Mouse (Mus musculus) kidney, embryonic 15.5 days (tissue): ENCODE measurements around the gene Galnt2. TPM values are rescaled to one million over a fixed set of nuclear protein-coding genes. Genes with fewer than 3 reads are reported as not detected.

ENCODE experiments used
- ATAC-seq: fragments of 200-750 bp; cut with Nextera tagmentation; replicated peaks from 2 replicates; pipeline ENCODE4 v1.8.0; 2017; ENCODE audit warnings: moderate TSS enrichment; ENCODE audit not compliant: low FRiP score
- H3K27ac ChIP-seq: fragments of 300-500 bp; sonication (generic); 2 replicates; pipeline ENCODE4 v1.5.1; 2015; ENCODE audit warnings: mild to moderate bottlenecking, inconsistent platforms
- H3K27me3 ChIP-seq: fragments of 300-500 bp; sonication (generic); 2 replicates; pipeline ENCODE4 v1.6.1; 2015; ENCODE audit warnings: inconsistent platforms
- H3K36me3 ChIP-seq: fragments of 300-500 bp; sonication (generic); 2 replicates; pipeline ENCODE4 v1.6.1; 2015; ENCODE audit warnings: inconsistent platforms
- H3K4me1 ChIP-seq: fragments of 300-500 bp; sonication (generic); 2 replicates; pipeline ENCODE4 v1.6.1; 2015; ENCODE audit warnings: inconsistent platforms
- H3K4me2 ChIP-seq: fragments of 300-500 bp; sonication (generic); 2 replicates; pipeline ENCODE4 v1.6.1; 2015; ENCODE audit warnings: moderate library complexity, mild to moderate bottlenecking, inconsistent platforms
- H3K4me3 ChIP-seq: fragments of 300-500 bp; sonication (generic); replicated peaks from 2 replicates; pipeline ENCODE4 v1.5.1; 2015; ENCODE audit warnings: mild to moderate bottlenecking, inconsistent platforms
- H3K9ac ChIP-seq: fragments of 300-500 bp; sonication (generic); 2 replicates; pipeline ENCODE4 v1.6.1; 2015; ENCODE audit warnings: mild to moderate bottlenecking, inconsistent platforms
- H3K9me3 ChIP-seq: fragments of 300-500 bp; sonication (generic); replicated peaks from 2 replicates; pipeline ENCODE4 v1.6.1; 2016; ENCODE audit warnings: inconsistent platforms
- WGBS: fragments of 180-500 bp; shearing (Covaris S2); methylation state at CpG from one replicate; pipeline ENCODE4 v1.1.7; 2015; ENCODE audit warnings: mixed read lengths; 5-methylcytosine and 5-hydroxymethylcytosine counted together
- polyA plus RNA-seq: library from polyadenylated mRNA; unstranded; fragments of >200 nt; fragmentation: Nextera tagmentation; extraction: Ambion mirVana; gene quantifications from 2 replicates; pipeline ENCODE4 v1.2.1, GENCODE M21; 2015

Galnt2 gene
- polyA plus RNA-seq, 1 experiment from 2014 or later, result 47.6 TPM

GRCm38 (mm10) chr8:124286461-124287124 is 55.4 kb downstream of the Galnt2 start:
- no peak for ATAC-seq
- Histone ChIP-seq H3K27ac (peak overlapping the region; percentile 45), H3K9ac (no peak overlapping the region), H3K36me3 (no peaks in the 10 kb centered on the region), H3K9me3 (no peaks in the 10 kb centered on the region), H3K4me2 (no peak overlapping the region), H3K27me3 (no peaks in the 10 kb centered on the region), H3K4me1 (peaks cover 57% of the 10 kb centered on the region), H3K4me3 (no peak overlapping the region)
- 57% methylated on average over 4 of the region's 4 CpGs for WGBS

GRCm38 (mm10) chr8:124288215-124288864 is 57.1 kb downstream of the Galnt2 start:
- Histone ChIP-seq H3K9me3 (no peaks in the 10 kb centered on the region), H3K4me2 (no peak overlapping the region), H3K36me3 (no peaks in the 10 kb centered on the region), H3K9ac (no peak overlapping the region), H3K4me3 (no peak overlapping the region), H3K27me3 (no peaks in the 10 kb centered on the region), H3K4me1 (peaks cover 40% of the 10 kb centered on the region), H3K27ac (no peak overlapping the region)
- ATAC-seq, result no peak
- 78% methylated on average over 4 of the region's 4 CpGs for WGBS

- H3K4me1 ChIP-seq, result peaks cover 34% of the 10 kb centered on the region
- no peaks in the 10 kb centered on the region for H3K36me3 ChIP-seq
- no peak overlapping the region for H3K4me2 ChIP-seq
- 89% methylated on average over 5 of the region's 5 CpGs for WGBS
- no peaks in the 10 kb centered on the region for H3K27me3 ChIP-seq
- no peak overlapping the region for H3K27ac ChIP-seq
- no peaks in the 10 kb centered on the region for H3K9me3 ChIP-seq
- ATAC-seq, result no peak
- H3K4me3 ChIP-seq, result no peak overlapping the region
- H3K9ac ChIP-seq, result no peak overlapping the region
Measured at GRCm38 (mm10) chr8:124289481-124290050, 58.4 kb downstream of the Galnt2 start.

- Histone ChIP-seq H3K4me3 (no peak overlapping the region), H3K27ac (no peak overlapping the region), H3K9ac (no peak overlapping the region; the same call in 1 of the 2 replicates), H3K9me3 (no peaks in the 10 kb centered on the region), H3K27me3 (no peaks in the 10 kb centered on the region), H3K4me1 (peaks cover 27% of the 10 kb centered on the region), H3K4me2 (no peak overlapping the region), H3K36me3 (no peaks in the 10 kb centered on the region)
- WGBS, result 90% methylated on average over 9 of the region's 9 CpGs
- no peak for ATAC-seq
Measured at GRCm38 (mm10) chr8:124290911-124291691, 59.9 kb downstream of the Galnt2 start.

GRCm38 (mm10) chr8:124291693-124292092 is 60.5 kb downstream of the Galnt2 start:
- 83% methylated on average over 5 of the region's 5 CpGs for WGBS

GRCm38 (mm10) chr8:124292965-124293364 is 61.8 kb downstream of the Galnt2 start:
- no peak overlapping the region for H3K4me2 ChIP-seq
- no peak for ATAC-seq
- no peak overlapping the region for H3K9ac ChIP-seq
- no peaks in the 10 kb centered on the region; the same call in 1 of the 2 replicates for H3K36me3 ChIP-seq
- WGBS, result 82% methylated on average over 9 of the region's 9 CpGs
- no peak overlapping the region for H3K4me3 ChIP-seq
- H3K4me1 ChIP-seq, result peaks cover 15% of the 10 kb centered on the region
- no peaks in the 10 kb centered on the region for H3K27me3 ChIP-seq
- no peaks in the 10 kb centered on the region for H3K9me3 ChIP-seq
- no peak overlapping the region for H3K27ac ChIP-seq

More at GRCm38 (mm10) chr8:124291693-124292092, 60.5 kb downstream of the Galnt2 start:
- no peak overlapping the region for H3K9ac ChIP-seq
- H3K27me3 ChIP-seq, result no peaks in the 10 kb centered on the region
- H3K9me3 ChIP-seq, result no peaks in the 10 kb centered on the region
- no peak overlapping the region for H3K4me3 ChIP-seq
- 0 out of 2 replicates have a peak, but pooled peaks have one; percentile 52 for ATAC-seq
- H3K27ac ChIP-seq, result no peak overlapping the region
- no peak overlapping the region for H3K4me2 ChIP-seq
- no peaks in the 10 kb centered on the region; the same call in 1 of the 2 replicates for H3K36me3 ChIP-seq
- peaks cover 21% of the 10 kb centered on the region for H3K4me1 ChIP-seq

GRCm38 (mm10) chr8:124294425-124294824 is 63.2 kb downstream of the Galnt2 start:
- Histone ChIP-seq H3K36me3 (no peaks in the 10 kb centered on the region; the same call in 1 of the 2 replicates), H3K4me3 (no peak overlapping the region), H3K4me2 (no peak overlapping the region), H3K9ac (no peak overlapping the region), H3K9me3 (no peaks in the 10 kb centered on the region), H3K4me1 (peaks cover 15% of the 10 kb centered on the region), H3K27ac (peak overlapping the region; percentile 32; the same call in 1 of the 2 replicates), H3K27me3 (no peaks in the 10 kb centered on the region)
- 47% methylated on average over 6 of the region's 6 CpGs for whole genome bisulfite sequencing
- no peak for ATAC-seq

GRCm38 (mm10) chr8:124294900-124295299 is 63.7 kb downstream of the Galnt2 start:
- Histone ChIP-seq H3K4me2 (no peak overlapping the region), H3K27me3 (no peaks in the 10 kb centered on the region), H3K4me1 (peaks cover 15% of the 10 kb centered on the region), H3K36me3 (no peaks in the 10 kb centered on the region; the same call in 1 of the 2 replicates), H3K9ac (no peak overlapping the region), H3K4me3 (no peak overlapping the region), H3K9me3 (no peaks in the 10 kb centered on the region), H3K27ac (peak overlapping the region; percentile 32; the same call in 1 of the 2 replicates)
- no peak for ATAC-seq
- 46% methylated on average over 10 of the region's 10 CpGs for WGBS

GRCm38 (mm10) chr8:124295357-124295756 is 64.2 kb downstream of the Galnt2 start:
- no peak overlapping the region for H3K4me3 ChIP-seq
- ATAC-seq, result no peak
- peaks cover 15% of the 10 kb centered on the region for H3K4me1 ChIP-seq
- H3K27ac ChIP-seq, result no peak overlapping the region
- no peaks in the 10 kb centered on the region for H3K9me3 ChIP-seq
- H3K4me2 ChIP-seq, result no peak overlapping the region
- H3K9ac ChIP-seq, result no peak overlapping the region
- no peaks in the 10 kb centered on the region; the same call in 1 of the 2 replicates for H3K36me3 ChIP-seq
- WGBS, result 57% methylated on average over 6 of the region's 6 CpGs
- H3K27me3 ChIP-seq, result no peaks in the 10 kb centered on the region

GRCm38 (mm10) chr8:124301512-124301911 is 70.3 kb downstream of the Galnt2 start:
- ATAC-seq, result no peak
- Histone ChIP-seq H3K9me3 (no peaks in the 10 kb centered on the region), H3K27ac (no peak overlapping the region), H3K27me3 (no peaks in the 10 kb centered on the region), H3K9ac (no peak overlapping the region), H3K4me3 (no peak overlapping the region), H3K4me2 (no peak overlapping the region), H3K4me1 (peaks cover 28% of the 10 kb centered on the region), H3K36me3 (peaks cover 9% of the 10 kb centered on the region)
- WGBS, result 89% methylated on average over 4 of the region's 4 CpGs

- Histone ChIP-seq H3K9me3 (no peaks in the 10 kb centered on the region), H3K27me3 (no peaks in the 10 kb centered on the region), H3K9ac (no peak overlapping the region), H3K4me2 (no peak overlapping the region), H3K27ac (no peak overlapping the region), H3K4me1 (peaks cover 28% of the 10 kb centered on the region), H3K4me3 (no peak overlapping the region), H3K36me3 (peaks cover 9% of the 10 kb centered on the region; the same call in 1 of the 2 replicates)
- ATAC-seq, result no peak
- WGBS, result 77% methylated on average over 7 of the region's 7 CpGs
Measured at GRCm38 (mm10) chr8:124301935-124302555, 70.9 kb downstream of the Galnt2 start.
